Mouse (Mus musculus): Measurements from ENCODE around the gene Garnl3. TPM values are rescaled to one million over a fixed set of nuclear protein-coding genes. Genes with fewer than 3 reads are reported as not detected.

Garnl3 gene
- polyA plus RNA-seq, 2 experiments: 0.53 to 0.56 TPM

GRCm38 (mm10) chr2:33035297-33035696 lies 96.2 kb downstream of the Garnl3 start:
- H3K27ac ChIP-seq: no peak overlapping the region
- H3K36me3 ChIP-seq (replicated peaks; ENCODE audit: control insufficient read depth, insufficient read depth, low read depth): no peaks in the 10 kb centered on the region
- DNase-seq (ENCODE audit: low read depth in 3 of 3, low spot score in 3 of 3) (no peak), ATAC-seq (ENCODE audit: insufficient read depth) (no peak)
- 18% methylated on average over 1 of the region's 1 CpGs for WGBS (ENCODE audit: insufficient replicate concordance)
- no peaks in the 10 kb centered on the region for H3K9me3 ChIP-seq (ENCODE audit: control insufficient read depth, low read length)
- H3K4me3 ChIP-seq (ENCODE audit: insufficient read depth in 1 of 2, low read depth in 2 of 2, low read length in 2 of 2): no peak overlapping the region
- TF ChIP-seq EP300 (IDR thresholded peaks at IDR 0.05; ENCODE audit: low read depth) (no peak), CTCF (IDR thresholded peaks at IDR 0.05; ENCODE audit: low read depth) (no peak)
- no peak overlapping the region for H3K9ac ChIP-seq (replicated peaks)
- H3K4me2 ChIP-seq (ENCODE audit: low read depth): no peak overlapping the region
- no peaks in the 10 kb centered on the region; a peak in 1 of 4 replicates for H3K4me1 ChIP-seq (replicated peaks; ENCODE audit: control insufficient read depth in 2 of 2, insufficient read depth in 2 of 2, low read length in 1 of 2)
- no peaks in the 10 kb centered on the region for H3K27me3 ChIP-seq (ENCODE audit: control insufficient read depth, insufficient read depth, low read length)

GRCm38 (mm10) chr2:33033281-33033680 lies 98.2 kb downstream of the Garnl3 start:
- no peaks in the 10 kb centered on the region for H3K27me3 ChIP-seq (ENCODE audit: control insufficient read depth, insufficient read depth, low read length)
- DNase-seq (ENCODE audit: low read depth in 3 of 3, low spot score in 3 of 3) (no peak), ATAC-seq (ENCODE audit: insufficient read depth) (no peak)
- 75% methylated on average over 7 of the region's 7 CpGs for WGBS (ENCODE audit: insufficient replicate concordance)
- no peaks in the 10 kb centered on the region for H3K9me3 ChIP-seq (ENCODE audit: control insufficient read depth, low read length)
- no peaks in the 10 kb centered on the region for H3K36me3 ChIP-seq (replicated peaks; ENCODE audit: control insufficient read depth, insufficient read depth, low read depth)
- no peak overlapping the region for H3K4me2 ChIP-seq (ENCODE audit: low read depth)
- no peak overlapping the region for H3K4me3 ChIP-seq (ENCODE audit: insufficient read depth in 1 of 2, low read depth in 2 of 2, low read length in 2 of 2)
- H3K9ac ChIP-seq (replicated peaks): no peak overlapping the region
- H3K4me1 ChIP-seq (replicated peaks; ENCODE audit: control insufficient read depth in 2 of 2, insufficient read depth in 2 of 2, low read length in 1 of 2): no peaks in the 10 kb centered on the region
- no peak for TF ChIP-seq EP300 (IDR thresholded peaks at IDR 0.05; ENCODE audit: low read depth)
- no peak for TF ChIP-seq CTCF (IDR thresholded peaks at IDR 0.05; ENCODE audit: low read depth)
- H3K27ac ChIP-seq: no peak overlapping the region

GRCm38 (mm10) chr2:33032391-33033062 lies 98.9 kb downstream of the Garnl3 start:
- no peak overlapping the region for H3K27ac ChIP-seq
- no peak for DNase-seq (ENCODE audit: low read depth in 3 of 3, low spot score in 3 of 3)
- no peak for ATAC-seq (ENCODE audit: insufficient read depth)
- H3K9ac ChIP-seq (replicated peaks): no peak overlapping the region
- H3K9me3 ChIP-seq (ENCODE audit: control insufficient read depth, low read length): no peaks in the 10 kb centered on the region
- no peak overlapping the region for H3K4me2 ChIP-seq (ENCODE audit: low read depth)
- WGBS (ENCODE audit: insufficient replicate concordance): 63% methylated on average over 5 of the region's 5 CpGs
- TF ChIP-seq EP300 (IDR thresholded peaks at IDR 0.05; ENCODE audit: low read depth) (no peak), CTCF (IDR thresholded peaks at IDR 0.05; ENCODE audit: low read depth) (no peak)
- no peaks in the 10 kb centered on the region for H3K4me1 ChIP-seq (replicated peaks; ENCODE audit: control insufficient read depth in 2 of 2, insufficient read depth in 2 of 2, low read length in 1 of 2)
- no peaks in the 10 kb centered on the region for H3K36me3 ChIP-seq (replicated peaks; ENCODE audit: control insufficient read depth, insufficient read depth, low read depth)
- H3K4me3 ChIP-seq (ENCODE audit: insufficient read depth in 1 of 2, low read depth in 2 of 2, low read length in 2 of 2): no peak overlapping the region
- H3K27me3 ChIP-seq (ENCODE audit: control insufficient read depth, insufficient read depth, low read length): no peaks in the 10 kb centered on the region

- no peaks in the 10 kb centered on the region for H3K27me3 ChIP-seq (ENCODE audit: control insufficient read depth, insufficient read depth, low read length)
- DNase-seq (ENCODE audit: low read depth in 3 of 3, low spot score in 3 of 3): no peak
- no peaks in the 10 kb centered on the region for H3K9me3 ChIP-seq (ENCODE audit: control insufficient read depth, low read length)
- TF ChIP-seq EP300 (IDR thresholded peaks at IDR 0.05; ENCODE audit: low read depth) (no peak), CTCF (IDR thresholded peaks at IDR 0.05; ENCODE audit: low read depth) (no peak)
- H3K4me1 ChIP-seq (replicated peaks; ENCODE audit: control insufficient read depth in 2 of 2, insufficient read depth in 2 of 2, low read length in 1 of 2): no peaks in the 10 kb centered on the region
- ATAC-seq (ENCODE audit: insufficient read depth): no peak
- no peak overlapping the region for H3K27ac ChIP-seq
- no peaks in the 10 kb centered on the region for H3K36me3 ChIP-seq (replicated peaks; ENCODE audit: control insufficient read depth, insufficient read depth, low read depth)
- 54% methylated on average over 4 of the region's 4 CpGs for WGBS (ENCODE audit: insufficient replicate concordance)
- H3K4me2 ChIP-seq (ENCODE audit: low read depth): no peak overlapping the region
- H3K9ac ChIP-seq (replicated peaks): no peak overlapping the region
- H3K4me3 ChIP-seq (ENCODE audit: insufficient read depth in 1 of 2, low read depth in 2 of 2, low read length in 2 of 2): no peak overlapping the region
These were observed 106.4 kb downstream of the Garnl3 start for GRCm38 (mm10) chr2:33025040-33025439.

- ATAC-seq (ENCODE audit: insufficient read depth) (no peak), DNase-seq (ENCODE audit: low read depth in 3 of 3, low spot score in 3 of 3) (no peak)
- H3K27me3 ChIP-seq (ENCODE audit: control insufficient read depth, insufficient read depth, low read length): no peaks in the 10 kb centered on the region
- WGBS (ENCODE audit: insufficient replicate concordance): 62% methylated on average over 10 of the region's 10 CpGs
- TF ChIP-seq CTCF (IDR thresholded peaks at IDR 0.05; ENCODE audit: low read depth) (no peak), EP300 (IDR thresholded peaks at IDR 0.05; ENCODE audit: low read depth) (no peak)
- no peaks in the 10 kb centered on the region for H3K36me3 ChIP-seq (replicated peaks; ENCODE audit: control insufficient read depth, insufficient read depth, low read depth)
- no peak overlapping the region for H3K9ac ChIP-seq (replicated peaks)
- H3K4me1 ChIP-seq (replicated peaks; ENCODE audit: control insufficient read depth in 2 of 2, insufficient read depth in 2 of 2, low read length in 1 of 2): no peaks in the 10 kb centered on the region
- H3K9me3 ChIP-seq (ENCODE audit: control insufficient read depth, low read length): no peaks in the 10 kb centered on the region
- no peak overlapping the region for H3K4me2 ChIP-seq (ENCODE audit: low read depth)
- no peak overlapping the region for H3K4me3 ChIP-seq (ENCODE audit: insufficient read depth in 1 of 2, low read depth in 2 of 2, low read length in 2 of 2)
- H3K27ac ChIP-seq: no peak overlapping the region
These were observed 106.9 kb downstream of the Garnl3 start for GRCm38 (mm10) chr2:33024564-33024963.

Data from liver, embryonic 14.5 days (tissue).